Mouse (Mus musculus): Measurements from ENCODE around the gene Ddit4. TPM values are rescaled to one million over a fixed set of nuclear protein-coding genes. Genes with fewer than 3 reads are reported as not detected.

Ddit4 gene
- total RNA-seq, 2 experiments from 2014 or later: 158 to 190 TPM

DNA sequence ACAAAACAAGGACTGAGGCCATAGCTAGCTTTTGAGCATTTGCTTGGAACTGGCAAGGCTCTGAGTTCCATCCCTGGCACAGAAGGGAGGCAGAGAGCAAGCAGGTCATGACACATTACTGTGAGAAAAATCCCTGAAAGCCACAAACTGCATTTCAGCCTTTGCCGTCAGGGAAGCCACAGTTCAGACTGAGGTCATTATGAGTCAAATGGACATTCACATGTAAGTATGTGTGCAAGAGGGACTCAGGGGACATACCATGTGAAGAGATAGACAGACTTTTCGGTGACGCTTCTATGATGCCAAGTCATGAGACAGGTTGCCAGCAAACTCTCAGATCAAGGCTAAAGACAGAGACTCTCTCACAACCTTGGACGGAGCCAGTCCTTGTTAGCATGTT is 33.5 kb downstream of the Ddit4 start:
- no peak for DNase-seq

DNA sequence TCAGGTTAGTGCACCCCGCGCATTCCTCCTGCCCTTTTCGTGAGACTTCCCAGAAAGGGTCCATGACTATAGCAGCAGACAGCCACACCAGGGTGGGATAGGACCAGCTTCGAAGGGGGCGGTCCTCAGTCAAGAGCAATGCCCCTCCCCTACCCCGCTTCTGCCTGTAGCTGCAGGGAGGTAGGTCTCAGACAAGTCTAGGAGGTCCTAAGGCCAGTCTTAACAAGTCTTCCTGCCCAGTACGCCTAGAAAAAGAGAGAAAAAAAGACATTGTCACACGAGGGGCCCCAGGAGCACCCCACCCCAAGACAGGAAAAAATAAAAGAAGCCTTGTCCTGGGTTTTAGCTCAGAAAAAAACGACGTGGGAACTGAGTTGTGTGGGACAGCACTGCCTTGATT is 35.0 kb downstream of the Ddit4 start:
- DNase-seq: peak in 1 of 2 experiments; percentile 64

DNA sequence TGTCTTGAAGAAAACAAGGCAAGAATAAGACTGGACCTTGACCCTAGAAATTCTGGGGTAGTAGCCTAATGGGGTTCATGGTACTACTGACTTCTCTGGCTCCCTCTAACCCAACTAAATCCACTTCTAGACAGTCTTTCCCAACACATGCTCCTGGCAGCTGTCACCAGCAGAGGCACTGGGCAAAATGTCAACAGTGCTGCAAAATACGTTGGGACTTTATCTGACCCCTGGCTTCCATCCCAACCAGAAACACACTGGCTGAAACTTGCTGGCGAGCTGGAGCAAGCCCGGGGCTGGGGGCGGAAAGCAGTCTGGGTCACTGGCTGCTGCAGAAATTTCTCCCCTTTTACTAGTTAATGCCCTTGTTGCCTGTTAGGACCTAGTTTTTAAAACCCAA is 35.5 kb downstream of the Ddit4 start:
- peak; percentile 90 to 94 for DNase-seq

DNA sequence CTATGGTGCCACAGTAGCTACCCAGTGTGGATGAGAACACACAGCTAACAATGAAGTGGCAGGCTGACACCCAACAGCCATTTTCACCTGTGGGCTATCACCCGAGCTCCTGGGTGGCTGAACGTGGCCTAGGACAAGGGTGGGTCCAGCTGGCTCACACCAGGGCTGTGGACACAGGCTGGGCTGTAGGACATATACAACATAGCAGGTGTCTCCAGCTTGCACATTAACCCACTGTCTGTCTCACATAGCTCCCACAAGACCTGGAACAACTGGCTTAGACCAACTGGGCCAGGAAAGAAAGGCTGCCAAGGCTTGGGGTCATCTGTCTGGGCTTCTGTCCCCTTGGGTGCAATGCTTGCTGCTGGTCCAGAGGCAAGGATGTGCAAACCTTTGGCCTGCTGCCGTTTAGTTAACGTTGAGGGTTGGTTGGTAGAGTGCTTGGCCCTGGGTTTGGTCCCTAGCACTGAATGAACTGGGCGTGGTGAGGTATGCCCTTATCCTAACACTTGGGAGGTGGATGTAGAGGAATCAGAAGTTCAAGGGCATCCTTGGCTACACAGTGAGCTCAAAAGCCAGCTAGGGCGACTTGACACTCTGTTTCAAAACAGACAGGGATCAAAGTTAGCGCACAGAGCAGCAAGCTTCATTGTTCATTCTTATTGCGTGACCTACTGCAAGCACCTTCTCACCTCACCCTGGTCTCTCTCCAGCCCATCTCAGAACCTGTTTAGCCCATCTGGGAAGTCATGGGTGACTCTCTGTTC is 36.3 kb downstream of the Ddit4 start:
- peak; percentile 49 to 63 for DNase-seq

DNA sequence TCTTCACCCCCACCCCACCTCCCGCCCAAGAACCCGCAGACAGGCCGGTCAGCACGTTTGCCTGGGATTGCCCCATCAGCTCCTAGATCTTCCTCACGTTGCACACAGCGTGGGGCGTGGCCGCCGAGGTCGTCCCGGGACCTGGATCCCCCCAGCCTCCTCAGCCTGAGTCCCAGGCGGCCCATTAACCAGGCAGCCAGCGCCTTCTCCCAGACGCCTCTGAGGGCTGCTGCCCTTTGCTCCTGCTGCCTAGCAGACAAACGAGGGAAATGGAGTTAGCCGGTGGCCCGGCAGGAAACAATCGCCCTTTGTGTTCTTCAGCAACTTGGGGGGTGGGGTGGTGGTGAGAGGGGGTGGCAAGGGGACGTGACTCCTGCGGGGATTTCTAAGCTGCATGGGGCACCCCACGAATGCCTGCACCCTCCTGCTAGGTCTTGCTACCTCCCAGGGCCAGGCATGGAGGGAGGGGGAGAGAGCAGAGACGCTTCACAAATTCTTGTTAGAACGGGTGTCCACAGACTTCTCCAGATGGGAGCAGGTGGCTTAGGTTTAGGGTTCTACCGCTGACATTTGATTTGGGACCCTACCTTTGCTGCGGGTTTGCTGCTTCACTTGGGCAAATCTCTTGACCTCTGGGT is 40.0 kb downstream of the Ddit4 start:
- peak; percentile 51 to 83 for DNase-seq

DNA sequence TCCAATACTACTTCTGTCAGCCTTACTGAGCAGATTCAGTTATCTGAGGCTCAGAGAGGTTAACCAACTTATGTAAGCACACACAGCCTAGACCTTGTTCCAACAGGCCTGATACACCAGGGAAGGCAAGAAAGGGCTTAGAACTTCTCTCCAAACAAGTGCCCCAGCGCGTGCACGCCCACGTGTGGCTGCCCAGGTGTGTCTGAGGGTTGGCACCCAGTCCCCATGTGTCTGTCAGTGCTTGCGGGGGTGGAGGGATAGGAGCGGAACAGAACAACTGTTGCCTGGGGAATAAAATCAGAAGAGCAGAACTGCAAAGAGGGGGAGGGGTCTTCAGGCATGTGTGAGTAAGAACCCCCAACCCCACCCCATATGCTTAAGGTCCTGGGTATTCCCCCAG is 40.5 kb downstream of the Ddit4 start:
- no peak for DNase-seq

DNA sequence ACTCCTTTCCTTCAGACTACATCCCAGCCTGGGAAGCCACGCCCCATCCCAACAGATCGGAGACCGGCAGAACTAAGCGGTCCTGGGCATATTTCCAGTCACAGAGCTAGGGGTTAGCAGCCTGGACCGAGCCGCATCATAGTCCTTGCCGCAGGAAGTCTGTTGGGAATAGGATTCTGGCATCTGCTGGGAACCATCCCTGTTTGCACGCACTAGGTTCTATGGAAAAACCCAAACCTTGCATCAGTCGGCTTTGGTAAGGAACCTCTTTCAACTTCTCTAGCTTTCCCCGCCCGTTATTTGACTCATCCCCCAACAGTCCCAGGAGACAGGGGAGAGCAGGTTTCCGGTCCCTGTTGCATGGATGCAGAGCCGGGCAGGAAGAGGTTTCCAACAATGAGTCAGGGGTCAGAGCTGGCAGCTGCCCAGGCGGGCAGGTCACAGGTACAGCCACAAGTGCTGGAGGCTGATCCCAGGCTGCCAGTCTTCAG is 42.2 kb downstream of the Ddit4 start:
- DNase-seq: peak; percentile 81 to 85

DNA sequence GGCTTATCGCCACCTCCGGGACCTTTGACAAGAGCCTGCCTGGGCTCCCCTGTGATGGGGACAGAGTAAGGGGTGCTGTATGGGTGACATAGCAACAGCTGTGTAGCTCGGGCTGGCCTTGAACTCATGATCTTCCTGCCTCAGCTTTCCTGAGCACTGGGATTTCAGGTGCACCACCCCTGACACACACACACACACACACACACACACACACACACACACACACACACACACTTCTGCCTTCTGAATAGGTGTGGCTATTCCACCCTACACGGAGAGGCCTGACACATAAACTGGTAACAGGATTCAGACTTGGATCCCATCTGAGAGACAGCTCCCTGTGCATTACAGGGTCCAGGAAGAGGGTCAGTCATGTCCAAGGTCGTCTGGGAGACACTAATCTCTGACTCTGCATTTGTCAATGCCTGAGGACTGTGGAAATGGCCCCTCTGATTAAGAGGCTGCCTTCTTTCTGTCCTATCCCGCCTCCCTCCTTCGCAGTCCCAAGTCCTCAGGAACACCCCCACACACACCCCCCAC is 42.8 kb downstream of the Ddit4 start:
- DNase-seq: no peak

DNA sequence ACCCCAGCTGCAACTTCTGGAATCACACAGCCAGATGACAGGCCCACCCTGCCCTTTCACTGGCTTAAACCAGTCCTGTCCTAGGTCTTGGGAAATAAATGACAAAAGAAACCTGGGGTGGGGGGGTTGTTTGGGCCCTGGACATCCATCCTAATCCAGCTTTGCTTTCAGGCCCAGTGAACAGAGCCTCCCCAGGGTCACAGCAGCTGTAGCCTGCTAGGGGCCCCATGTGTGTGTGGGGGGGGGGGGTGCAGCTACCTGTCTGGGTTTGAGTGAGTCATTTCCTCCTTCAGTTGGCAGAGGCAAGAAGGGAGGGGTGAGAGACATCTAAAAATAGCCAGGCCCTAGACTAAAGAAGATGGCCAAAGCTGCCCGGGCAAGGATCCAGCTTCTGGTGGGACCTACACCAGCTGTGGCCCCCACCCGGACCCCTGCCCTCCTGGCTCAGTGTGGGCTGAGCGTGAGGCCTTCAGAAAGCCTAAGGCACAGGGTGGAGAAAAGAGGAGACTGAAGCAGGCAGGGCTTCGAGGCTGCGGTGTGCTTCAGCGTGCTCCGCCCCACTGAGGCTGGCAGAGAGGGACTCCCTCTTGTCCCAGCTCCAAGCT is 43.8 kb downstream of the Ddit4 start:
- DNase-seq: no peak

DNA sequence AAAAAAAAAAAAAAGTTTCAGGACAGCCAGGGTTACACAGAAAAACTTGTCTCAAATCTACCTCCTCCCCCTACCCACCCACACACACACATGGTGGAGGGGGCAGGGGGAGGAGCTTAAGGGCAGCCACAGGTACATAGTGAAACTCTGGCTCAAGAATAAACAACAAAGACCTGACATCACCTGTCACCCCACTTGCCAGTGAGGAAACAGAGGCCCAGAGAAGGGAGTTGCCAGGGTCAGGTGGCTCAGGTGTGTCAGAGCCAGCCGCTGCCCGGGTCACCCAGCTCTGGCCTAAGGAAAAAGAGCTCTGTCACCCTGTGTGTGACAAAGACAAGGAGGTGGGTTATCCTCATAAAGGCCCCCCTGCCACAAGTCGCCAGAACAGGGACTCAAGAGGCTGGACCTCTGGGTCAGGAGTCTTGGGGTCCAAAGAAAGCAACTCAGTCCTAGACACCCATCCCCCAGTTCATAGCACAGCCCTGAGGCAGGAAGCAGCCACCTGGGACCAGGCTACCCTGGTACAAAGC is 44.5 kb downstream of the Ddit4 start:
- DNase-seq: no peak

DNA sequence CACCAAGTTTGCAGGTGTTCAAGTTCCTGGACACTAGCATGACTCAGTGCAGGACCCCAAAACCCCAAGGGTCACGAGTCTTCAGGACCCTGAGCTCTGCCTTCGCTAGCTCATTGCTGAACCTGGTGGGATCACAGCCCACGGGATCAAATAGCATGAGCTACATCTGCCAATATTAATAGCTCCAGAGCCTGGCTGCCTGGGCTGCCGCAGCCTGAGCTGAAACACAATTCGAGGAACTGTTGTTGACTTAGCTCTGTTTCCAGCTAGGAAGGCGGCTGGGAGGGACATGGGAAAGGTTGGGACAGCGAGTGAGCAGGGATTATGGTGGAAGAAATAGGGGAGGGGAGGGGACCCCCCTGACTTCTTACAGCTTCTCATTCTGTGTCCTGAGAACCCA is 48.5 kb downstream of the Ddit4 start:
- DNase-seq: no peak

DNA sequence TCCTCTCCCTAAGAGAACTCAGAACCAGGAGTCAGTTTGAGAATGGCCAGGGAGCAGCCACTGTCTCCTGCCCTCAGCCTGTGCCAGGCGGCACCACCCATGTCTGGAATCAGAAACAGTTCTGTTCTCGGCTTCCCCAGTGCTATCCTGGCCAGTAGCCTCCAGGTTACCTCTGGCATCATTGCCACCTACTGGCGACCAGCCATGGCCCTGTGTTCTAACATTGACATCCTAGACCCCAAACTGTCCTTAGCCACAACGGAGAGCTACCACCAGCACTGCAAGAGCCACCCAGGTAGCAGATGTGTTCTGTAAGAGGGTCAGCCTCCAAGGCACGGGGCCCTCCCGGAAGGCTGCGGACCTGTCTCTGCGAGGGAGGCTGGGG is 49.0 kb downstream of the Ddit4 start:
- DNase-seq: no peak

DNA sequence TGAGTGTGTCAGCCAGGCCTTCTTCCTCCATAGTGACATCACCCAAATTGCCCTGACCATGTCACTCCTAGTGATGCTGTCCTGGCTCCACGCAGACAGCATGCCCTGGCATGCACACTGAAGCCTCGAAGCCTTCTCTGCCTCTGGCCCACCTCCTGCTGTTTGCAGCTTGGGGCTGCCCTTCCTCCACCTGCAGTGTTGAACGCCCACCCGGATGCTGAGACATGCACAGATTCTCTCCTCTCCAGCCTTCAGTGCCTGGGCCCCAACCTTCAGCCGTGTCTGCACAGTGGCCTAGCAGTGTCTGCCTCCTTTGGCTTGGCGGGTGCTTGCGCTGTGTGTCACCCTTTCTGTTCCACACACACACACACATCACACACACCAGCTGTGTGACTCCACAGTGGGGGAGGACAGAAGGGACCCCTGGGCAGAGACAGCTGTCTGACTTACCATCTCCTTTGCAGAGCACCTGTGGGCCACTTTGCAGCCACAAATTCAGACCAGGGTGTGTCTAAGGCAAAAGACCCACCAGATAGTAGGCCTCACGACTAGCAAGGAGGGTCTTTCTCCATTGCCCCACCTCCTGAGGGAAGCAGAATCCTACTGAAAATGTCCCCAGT is 49.5 kb downstream of the Ddit4 start:
- no peak for DNase-seq

DNA sequence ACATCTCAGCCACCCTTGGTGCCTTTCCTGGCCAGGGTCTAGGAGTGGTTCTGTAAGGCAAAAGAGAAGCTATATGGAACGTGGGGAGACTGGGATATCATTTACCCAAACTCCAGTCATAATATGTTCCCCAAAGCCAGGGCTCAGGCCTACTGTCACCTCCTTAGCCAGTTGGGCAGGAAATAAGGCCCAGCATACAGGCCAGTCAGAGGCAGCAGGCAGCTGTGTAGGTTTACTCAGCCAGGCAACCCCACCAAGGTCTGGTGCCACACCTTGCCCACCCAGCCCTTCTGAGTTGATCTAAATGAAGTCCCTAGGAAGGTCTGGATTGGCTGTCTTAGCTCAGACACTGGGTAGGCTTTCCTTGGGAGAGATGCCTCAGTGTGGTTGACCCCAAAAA is 50.2 kb downstream of the Ddit4 start:
- no peak for DNase-seq

DNA sequence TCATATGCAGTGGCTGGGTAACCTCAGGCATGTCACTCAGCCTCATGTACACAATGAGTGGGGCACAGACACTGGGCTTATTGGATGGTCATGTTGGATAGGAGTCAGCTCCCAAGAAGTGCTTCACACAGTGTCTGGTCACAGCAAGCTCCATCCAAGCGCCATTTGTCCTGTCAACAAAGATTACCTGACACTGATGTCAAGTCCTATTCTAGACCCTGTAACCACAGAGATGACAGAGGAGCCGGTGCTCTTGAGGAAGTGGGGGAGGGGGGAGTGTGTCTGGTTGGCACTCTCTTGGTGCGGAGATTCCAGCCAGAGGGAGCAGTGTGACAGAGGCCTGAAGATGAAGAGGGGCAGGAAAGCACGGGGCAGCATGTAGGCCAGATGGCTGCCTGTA is 50.7 kb downstream of the Ddit4 start:
- peak; percentile 68 to 80 for DNase-seq

DNA sequence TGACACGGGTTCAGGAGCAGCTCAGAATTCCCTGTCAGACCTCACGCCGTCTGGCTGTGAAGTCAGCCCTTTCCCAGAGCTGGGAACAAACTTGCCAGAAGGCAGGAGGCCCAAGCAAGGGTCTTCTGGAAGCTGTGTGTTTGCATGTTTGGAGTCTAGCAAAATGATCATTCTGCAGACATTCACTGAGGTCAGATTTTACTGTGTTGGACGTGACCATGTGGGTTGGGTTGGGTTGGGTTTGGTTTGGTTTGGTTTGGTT is 51.5 kb downstream of the Ddit4 start:
- DNase-seq: no peak

Other genes with a start within 250 kb of the Ddit4 start
- 10 to 100 TPM; 24.3 to 25.8 TPM for gene Micu1, start 249.4 kb downstream of the Ddit4 start, total RNA-seq (2021)
- gene Dnajb12, start 72.3 kb downstream of the Ddit4 start, total RNA-seq (2021): 10 to 100 TPM; 38.6 to 42.3 TPM
- gene Ascc1, start 51.0 kb upstream of the Ddit4 start, total RNA-seq (2021): 10 to 100 TPM; 23.2 to 25.9 TPM
- gene Anapc16, start 51.3 kb upstream of the Ddit4 start, total RNA-seq (2021): 10 to 100 TPM; 73.8 to 84.0 TPM
- 10 to 100 TPM; 10.3 to 16.2 TPM for gene Spock2, start 154.4 kb upstream of the Ddit4 start, total RNA-seq (2021)

Data from heart, adult 18-20 months (tissue).